Mouse (Mus musculus) CD8-positive naive resting alpha-beta T cell, adult 2 months (primary cell): ENCODE results near the gene Cpsf7.
A peak's percentile ranks its signal among the peaks of the same experiment; 100 is the strongest.

Experiments
- DNase-seq, 2 experiments: peaks; one replicate each; pipeline ENCODE4 v3.0.0; 2022; ENCODE audit warnings: low read depth in 2 of 2, low spot score in 2 of 2

Gene Cpsf7

GRCm38 (mm10) chr19:10525106-10525901 is at the start of gene Cpsf7:
Gene Cpsf7 (plus strand): TSS chr19:10525266.
- DNase-seq, result peak; percentile 79 to 81

- no peak for DNase-seq
These were observed 45.5 kb upstream of the Cpsf7 start for GRCm38 (mm10) chr19:10479541-10479940.

GRCm38 (mm10) chr19:10482703-10483102 is 42.4 kb upstream of the Cpsf7 start, which contains the start of gene Ppp1r32:
Gene Ppp1r32 (minus strand): TSS chr19:10482928.
- no peak for DNase-seq

GRCm38 (mm10) chr19:10486264-10486738 is 38.8 kb upstream of the Cpsf7 start:
- DNase-seq, result peak in 1 of 2 experiments; percentile 25

GRCm38 (mm10) chr19:10495670-10496069 is 29.4 kb upstream of the Cpsf7 start:
- DNase-seq, result no peak

GRCm38 (mm10) chr19:10496976-10497375 is 28.1 kb upstream of the Cpsf7 start:
- no peak for DNase-seq

GRCm38 (mm10) chr19:10497512-10498160 is 27.4 kb upstream of the Cpsf7 start:
- no peak for DNase-seq

GRCm38 (mm10) chr19:10500581-10500980 is 24.5 kb upstream of the Cpsf7 start:
- DNase-seq, result no peak

- DNase-seq, result peak; percentile 26 to 49
These were observed 22.5 kb upstream of the Cpsf7 start for GRCm38 (mm10) chr19:10502571-10502970.

GRCm38 (mm10) chr19:10510759-10511330 is 14.2 kb upstream of the Cpsf7 start:
- DNase-seq, result no peak

GRCm38 (mm10) chr19:10520355-10520754 is 4.7 kb upstream of the Cpsf7 start:
- DNase-seq, result no peak

- DNase-seq, result no peak
These were observed 3.1 kb upstream of the Cpsf7 start for GRCm38 (mm10) chr19:10521926-10522325.

GRCm38 (mm10) chr19:10523483-10524080 is 1.5 kb upstream of the Cpsf7 start:
- DNase-seq, result no peak

GRCm38 (mm10) chr19:10524784-10525105 is 321 bp upstream of the Cpsf7 start:
- DNase-seq, result no peak

- peak; percentile 13 to 39 for DNase-seq
These were observed 844 bp downstream of the Cpsf7 start, which contains the start of gene Sdhaf2 for GRCm38 (mm10) chr19:10525910-10526309. Gene Sdhaf2 (minus strand): TSS chr19:10526142.

- DNase-seq, result no peak
These were observed 5.0 kb downstream of the Cpsf7 start for GRCm38 (mm10) chr19:10530082-10530481.

GRCm38 (mm10) chr19:10539454-10539853 is 14.4 kb downstream of the Cpsf7 start:
- DNase-seq, result no peak

- peak; percentile 74 to 80 for DNase-seq
These were observed 30.8 kb downstream of the Cpsf7 start, which contains the start of gene Tmem216 for GRCm38 (mm10) chr19:10555624-10556510. Gene Tmem216 (minus strand): TSS chr19:10556238.

- DNase-seq, result no peak
These were observed 31.9 kb downstream of the Cpsf7 start for GRCm38 (mm10) chr19:10557001-10557400.

- DNase-seq, result no peak
These were observed 32.4 kb downstream of the Cpsf7 start for GRCm38 (mm10) chr19:10557430-10557829.
